Mouse (Mus musculus) neural tube, embryonic 13.5 days (tissue): ENCODE data around the gene Gm10762. TPM values are rescaled to one million over a fixed set of nuclear protein-coding genes. Genes with fewer than 3 reads are reported as not detected.

Source experiments
- ATAC-seq: fragments of 200-750 bp; cut with Nextera tagmentation; 2 replicates; pipeline ENCODE4 v1.8.0; 2017; ENCODE audit warnings: low read depth, mild to moderate bottlenecking, moderate TSS enrichment, moderate library complexity
- H3K27ac ChIP-seq: fragments of 300-500 bp; sonication (generic); replicated peaks from 2 replicates; pipeline ENCODE4 v1.5.1; 2015; ENCODE audit warnings: moderate library complexity, mild to moderate bottlenecking, inconsistent platforms
- H3K27me3 ChIP-seq: fragments of 300-500 bp; sonication (generic); 2 replicates; pipeline ENCODE4 v1.6.1; 2015; ENCODE audit warnings: mild to moderate bottlenecking, inconsistent platforms
- H3K36me3 ChIP-seq: fragments of 300-500 bp; sonication (generic); 2 replicates; pipeline ENCODE4 v1.6.1; 2015; ENCODE audit warnings: mild to moderate bottlenecking, inconsistent platforms
- H3K4me1 ChIP-seq: fragments of 300-500 bp; sonication (generic); replicated peaks from 2 replicates; pipeline ENCODE4 v1.6.1; 2015; ENCODE audit warnings: inconsistent platforms
- H3K4me2 ChIP-seq: fragments of 300-500 bp; sonication (generic); 2 replicates; pipeline ENCODE4 v1.6.1; 2015; ENCODE audit warnings: inconsistent platforms, mild to moderate bottlenecking, moderate library complexity
- H3K4me3 ChIP-seq: fragments of 300-500 bp; sonication (generic); 2 replicates; pipeline ENCODE4 v1.5.1; 2015; ENCODE audit warnings: mild to moderate bottlenecking, inconsistent platforms
- H3K9ac ChIP-seq: fragments of 300-500 bp; sonication (generic); 2 replicates; pipeline ENCODE4 v1.6.1; 2015; ENCODE audit warnings: moderate library complexity, mild to moderate bottlenecking, inconsistent platforms
- H3K9me3 ChIP-seq: fragments of 300-500 bp; sonication (generic); 2 replicates; pipeline ENCODE4 v1.6.1; 2016; ENCODE audit warnings: inconsistent platforms
- WGBS: fragments of 180-500 bp; shearing (Covaris S2); methylation state at CpG from one replicate; pipeline ENCODE4 v1.1.7; 2015; 5-methylcytosine and 5-hydroxymethylcytosine counted together
- microRNA-seq: library from miRNA; unstranded; fragments of <30 nt; microRNA quantifications from one replicate; pipeline ENCODE4, GENCODE M21; 2016
- polyA plus RNA-seq: library from polyadenylated mRNA; unstranded; fragments of >200 nt; fragmentation: Nextera tagmentation; extraction: Ambion mirVana; gene quantifications from 2 replicates; pipeline ENCODE4 v1.2.1, GENCODE M21; 2015

Gm10762 gene
- polyA plus RNA-seq, 1 experiment from 2014 or later: 24.2 TPM

DNA sequence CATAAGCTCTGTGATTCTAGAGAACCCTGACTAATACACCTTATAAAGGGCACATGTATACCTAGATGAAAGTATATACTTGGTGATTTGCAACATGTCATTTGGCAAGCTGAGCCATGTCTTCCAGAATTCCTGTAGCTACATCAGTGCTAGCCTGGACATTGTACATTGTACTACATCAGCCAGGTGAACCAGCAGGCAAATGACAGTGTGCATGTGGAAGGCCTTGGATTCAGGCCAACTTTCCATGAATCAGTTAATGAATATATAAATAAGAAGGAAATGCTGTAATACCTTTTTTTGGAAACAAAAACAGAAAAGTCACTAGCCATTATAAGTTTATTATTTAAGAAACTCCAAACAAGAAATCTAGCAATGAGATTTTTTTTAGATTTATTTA lies 13.3 kb downstream of the Gm10762 start:
- H3K4me1 ChIP-seq: no peaks in the 10 kb centered on the region
- no peak overlapping the region for H3K27ac ChIP-seq
- H3K36me3 ChIP-seq: no peaks in the 10 kb centered on the region
- no peak overlapping the region for H3K4me2 ChIP-seq
- no peak for ATAC-seq
- no peaks in the 10 kb centered on the region for H3K27me3 ChIP-seq
- H3K9ac ChIP-seq: no peak overlapping the region
- H3K4me3 ChIP-seq: no peak overlapping the region
- H3K9me3 ChIP-seq: no peaks in the 10 kb centered on the region

DNA sequence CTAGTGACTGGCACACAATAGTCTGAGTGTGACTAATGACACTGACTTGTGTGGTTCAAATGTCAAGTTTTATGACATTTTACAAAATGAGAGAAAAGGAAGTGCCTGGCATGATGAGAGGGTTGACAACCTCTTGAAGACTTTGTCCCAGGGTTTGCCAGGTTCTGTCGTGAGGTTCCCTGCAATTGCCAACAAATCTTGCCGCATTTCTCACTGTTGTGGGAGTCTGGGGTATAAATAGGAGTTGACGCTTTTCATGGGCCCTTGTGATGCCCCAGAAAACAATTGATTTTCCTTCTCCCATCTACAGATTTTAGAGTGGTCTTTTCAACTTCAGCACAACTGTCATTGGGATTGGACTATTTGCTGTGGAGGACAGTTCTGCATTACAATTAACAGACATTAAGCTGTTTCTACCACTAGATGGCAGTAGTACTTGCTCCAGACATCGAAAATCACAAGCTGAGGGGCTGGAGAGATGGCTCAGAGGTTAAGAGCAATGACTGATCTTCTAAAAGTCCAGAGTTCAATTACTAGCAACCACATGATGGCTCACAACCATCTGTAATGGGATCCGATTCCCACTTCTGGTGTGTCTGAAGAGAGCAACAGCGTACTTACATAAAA lies 19.4 kb downstream of the Gm10762 start:
- Histone ChIP-seq H3K27me3 (peaks cover 3% of the 10 kb centered on the region; the same call in 1 of the 2 replicates), H3K4me1 (peaks cover 3% of the 10 kb centered on the region; the same call in 1 of the 2 replicates), H3K4me2 (no peak overlapping the region), H3K9ac (no peak overlapping the region), H3K36me3 (no peaks in the 10 kb centered on the region), H3K9me3 (no peaks in the 10 kb centered on the region), H3K4me3 (no peak overlapping the region), H3K27ac (no peak overlapping the region)
- no peak for ATAC-seq
- 35% methylated on average over 6 of the region's 6 CpGs for WGBS

DNA sequence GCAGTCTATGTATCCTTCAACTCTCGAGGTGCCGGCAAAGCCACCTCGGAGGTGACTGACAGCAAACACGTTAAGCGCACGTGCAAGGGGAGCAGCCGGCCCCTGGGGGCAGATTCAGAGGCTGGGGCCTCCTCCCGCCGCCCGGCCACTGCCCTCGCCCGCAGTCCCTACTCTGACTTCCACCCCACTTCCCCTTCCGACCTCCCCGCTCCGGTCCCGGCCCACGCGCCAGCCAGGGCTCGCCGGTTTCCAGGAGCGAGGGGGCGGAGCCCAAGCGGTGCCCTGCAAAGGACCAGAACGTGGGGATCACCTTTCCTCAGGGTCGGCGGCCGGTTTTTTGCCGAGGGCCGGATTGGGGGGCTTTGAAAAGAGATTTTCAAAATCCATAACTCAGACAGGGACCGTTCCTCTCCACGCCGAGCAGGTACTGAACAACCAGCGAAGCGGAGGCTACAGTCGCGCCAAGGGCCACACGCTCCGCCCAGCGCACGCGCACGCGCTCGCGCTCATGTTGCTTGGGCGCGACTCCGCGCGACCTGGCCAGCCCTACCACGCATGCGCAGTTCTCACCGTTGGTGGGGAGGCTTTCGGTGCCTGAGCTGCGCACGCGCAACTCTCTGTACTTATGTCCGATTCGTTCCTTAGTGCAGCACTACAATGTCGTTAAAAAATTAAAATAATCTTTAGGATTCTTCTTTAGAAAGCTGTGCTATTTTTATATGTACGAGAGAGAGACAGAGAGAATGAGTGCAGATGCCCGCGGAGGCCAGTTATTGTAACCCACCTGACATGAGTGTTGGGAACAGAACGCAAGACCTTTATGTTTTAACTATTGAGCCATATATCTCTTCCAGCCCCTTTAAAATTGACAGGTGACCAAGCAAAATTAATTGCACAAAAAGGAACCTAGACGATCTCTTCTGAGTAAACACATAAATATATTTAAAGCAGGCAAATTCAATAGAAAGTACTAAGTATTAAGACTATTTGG lies 23.7 kb downstream of the Gm10762 start, which contains the start of gene Zc3h8:
Zc3h8 (minus strand) TSS at position 540 of the 991 bp plus-strand sequence.
- Histone ChIP-seq H3K4me3 (peak within 1 kb of the TSS; percentile 74), H3K27ac (peak within 1 kb of the TSS; percentile 81), H3K36me3 (no peaks in the 10 kb centered on the region), H3K4me1 (peaks cover 8% of the 10 kb centered on the region; the same call in 1 of the 2 replicates), H3K9me3 (no peaks in the 10 kb centered on the region), H3K4me2 (peak within 1 kb of the TSS; percentile 75), H3K9ac (peak within 1 kb of the TSS; percentile 83), H3K27me3 (peaks cover 3% of the 10 kb centered on the region; the same call in 1 of the 2 replicates)
- peak; percentile 96 for ATAC-seq
- 1% methylated on average over 65 of the region's 65 CpGs for WGBS

GRCm38 (mm10) chr2:128936256-128936655 lies 31.3 kb downstream of the Gm10762 start:
- ATAC-seq: no peak
- H3K36me3 ChIP-seq: peaks cover 18% of the 10 kb centered on the region

DNA sequence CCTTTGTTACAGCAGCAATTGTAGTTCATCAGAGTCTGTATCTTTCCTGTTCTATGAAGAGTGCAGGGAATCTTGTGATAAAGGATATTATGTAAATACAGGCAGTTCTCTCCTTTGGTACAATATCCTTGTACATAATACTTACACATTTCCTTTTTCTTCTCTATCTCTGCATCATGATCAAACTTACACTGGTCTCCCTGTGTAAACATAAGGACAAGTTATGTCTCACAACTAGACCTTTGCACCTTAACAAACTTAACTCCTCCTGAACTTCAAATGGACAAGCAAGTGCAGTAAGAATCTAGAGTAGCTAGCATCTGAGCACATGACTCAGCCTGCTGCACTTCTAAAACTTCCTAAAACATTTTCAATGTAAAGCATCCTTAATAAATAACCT lies 36.8 kb downstream of the Gm10762 start:
- no peaks in the 10 kb centered on the region for H3K9me3 ChIP-seq
- H3K27me3 ChIP-seq: no peaks in the 10 kb centered on the region
- no peak overlapping the region for H3K27ac ChIP-seq
- H3K9ac ChIP-seq: no peak overlapping the region
- no peak for ATAC-seq
- no peak overlapping the region for H3K4me2 ChIP-seq
- H3K36me3 ChIP-seq: peaks cover 44% of the 10 kb centered on the region
- H3K4me1 ChIP-seq: no peaks in the 10 kb centered on the region
- H3K4me3 ChIP-seq: no peak overlapping the region

More at GRCm38 (mm10) chr2:128936256-128936655, 31.3 kb downstream of the Gm10762 start:
- Histone ChIP-seq H3K27ac (no peak overlapping the region), H3K9me3 (no peaks in the 10 kb centered on the region), H3K9ac (no peak overlapping the region), H3K4me2 (no peak overlapping the region), H3K27me3 (no peaks in the 10 kb centered on the region), H3K4me3 (no peak overlapping the region), H3K4me1 (no peaks in the 10 kb centered on the region)
- 92% methylated on average over 3 of the region's 3 CpGs for WGBS

- Histone ChIP-seq H3K9ac (no peak overlapping the region), H3K9me3 (no peaks in the 10 kb centered on the region), H3K4me3 (no peak overlapping the region), H3K27me3 (no peaks in the 10 kb centered on the region), H3K27ac (no peak overlapping the region), H3K4me2 (no peak overlapping the region), H3K36me3 (peaks cover 45% of the 10 kb centered on the region), H3K4me1 (no peaks in the 10 kb centered on the region)
- WGBS: 67% methylated on average over 3 of the region's 3 CpGs
- ATAC-seq: no peak
Observed at GRCm38 (mm10) chr2:128928446-128928845, 39.1 kb downstream of the Gm10762 start.

- no peaks in the 10 kb centered on the region for H3K9me3 ChIP-seq
- no peak overlapping the region for H3K9ac ChIP-seq
- H3K36me3 ChIP-seq: peaks cover 26% of the 10 kb centered on the region
- no peak overlapping the region for H3K27ac ChIP-seq
- 89% methylated on average over 4 of the region's 4 CpGs for WGBS
- H3K27me3 ChIP-seq: no peaks in the 10 kb centered on the region
- no peak overlapping the region for H3K4me3 ChIP-seq
- no peaks in the 10 kb centered on the region for H3K4me1 ChIP-seq
- ATAC-seq: no peak
- H3K4me2 ChIP-seq: no peak overlapping the region
Observed at GRCm38 (mm10) chr2:128924799-128925198, 42.7 kb downstream of the Gm10762 start.

Small RNAs within 50 kb of the gene (microRNA-seq; reads per million reads assigned to microRNA genes)
- gene Gm22859: not detected

Other genes starting within 250 kb of the Gm10762 start
- gene Tmem87b, start 149.6 kb downstream of the Gm10762 start, polyA plus RNA-seq: 35.6 and 37.4 TPM in 2 replicates
- 1.9 and 2.7 TPM in 2 replicates for gene Fbln7, start 104.7 kb downstream of the Gm10762 start, polyA plus RNA-seq
- 9.4 and 10.9 TPM in 2 replicates for gene Zc3h8, start 23.6 kb downstream of the Gm10762 start, polyA plus RNA-seq
- 3.7 TPM in 2 replicates for gene Zc3h6, start 323 bp downstream of the Gm10762 start, polyA plus RNA-seq
- 0.84 and 0.96 TPM in 2 replicates for gene Vinac1, start 80.4 kb upstream of the Gm10762 start, polyA plus RNA-seq
- 32.4 and 33.1 TPM in 2 replicates for gene Ttl, start 98.2 kb upstream of the Gm10762 start, polyA plus RNA-seq
- gene Polr1b, start 133.3 kb upstream of the Gm10762 start, polyA plus RNA-seq: 17.2 and 18.5 TPM in 2 replicates
- gene Chchd5, start 162.0 kb upstream of the Gm10762 start, polyA plus RNA-seq: 25.7 and 27.9 TPM in 2 replicates
- gene Slc20a1, start 231.0 kb upstream of the Gm10762 start, polyA plus RNA-seq: 43.2 and 48.9 TPM in 2 replicates